Mouse (Mus musculus) olfactory bulb, adult 2 months (tissue): ENCODE measurements around the gene Ncln.
A peak's percentile ranks its signal among the peaks of the same experiment; 100 is the strongest.

ENCODE experiments used
- CTCF ChIP-seq: fragments of 200-500 bp; IDR thresholded peaks from 2 replicates; pipeline ENCODE4 v1.5.1; 2012; ENCODE audit warnings: low read depth, mild to moderate bottlenecking, low read length, moderate library complexity; ENCODE audit not compliant: insufficient read depth
- POLR2A ChIP-seq: fragments of 200-500 bp; IDR thresholded peaks from 2 replicates; pipeline ENCODE4 v1.6.1; 2012; ENCODE audit warnings: mild to moderate bottlenecking, low read depth, low read length, moderate library complexity; ENCODE audit not compliant: insufficient read depth

DNA sequence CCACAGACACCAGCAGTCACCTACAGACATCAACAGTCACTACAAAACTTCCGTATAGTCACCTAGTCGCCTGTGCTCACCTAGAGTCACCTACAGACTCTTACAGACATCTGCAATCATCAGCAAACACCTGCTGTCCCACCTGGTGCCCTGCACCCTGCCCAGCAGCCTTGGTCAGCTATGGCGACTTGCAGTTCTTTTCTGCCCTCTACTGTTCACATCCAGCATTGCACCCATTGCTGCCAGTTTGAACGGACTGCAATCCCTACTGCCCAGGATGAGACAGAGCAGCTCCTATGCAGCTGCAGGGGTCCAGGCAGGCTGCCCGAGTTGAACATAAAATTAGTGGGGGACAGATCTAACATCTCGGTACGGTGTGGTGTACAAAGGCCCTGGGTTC, 46.1 kb downstream of the Ncln start:
- no peak for TF ChIP-seq POLR2A
- TF ChIP-seq CTCF = peak; percentile 91
